Mouse (Mus musculus) limb, embryonic 10.5 days (tissue): Measurements from ENCODE around the gene Pi4ka. TPM values are rescaled to one million over a fixed set of nuclear protein-coding genes. Genes with fewer than 3 reads are reported as not detected.

ENCODE experiments used
- DNase-seq: peaks from one replicate; pipeline ENCODE4 v3.0.0-alpha.2; 2017; ENCODE audit warnings: low spot score
- H3K27ac ChIP-seq: fragments of 300-500 bp; sonication (generic); 2 replicates; pipeline ENCODE4 v1.5.1; 2016; ENCODE audit warnings: mild to moderate bottlenecking
- H3K27me3 ChIP-seq: fragments of 300-500 bp; sonication (generic); 2 replicates; pipeline ENCODE4 v1.6.1; 2016; ENCODE audit warnings: low read depth, mild to moderate bottlenecking; ENCODE audit not compliant: poor library complexity, severe bottlenecking
- H3K36me3 ChIP-seq: fragments of 300-500 bp; sonication (generic); 2 replicates; pipeline ENCODE4 v1.6.1; 2016; ENCODE audit warnings: mild to moderate bottlenecking, moderate library complexity
- H3K4me1 ChIP-seq: fragments of 300-500 bp; sonication (generic); 2 replicates; pipeline ENCODE4 v1.6.1; 2016
- H3K4me3 ChIP-seq: fragments of 300-500 bp; sonication (generic); 2 replicates; pipeline ENCODE4 v1.5.1; 2016; ENCODE audit warnings: mild to moderate bottlenecking, moderate library complexity
- H3K9me3 ChIP-seq: fragments of 300-500 bp; sonication (generic); replicated peaks from 2 replicates; pipeline ENCODE4 v1.6.1; 2016; ENCODE audit warnings: mild to moderate bottlenecking
- whole genome bisulfite sequencing: fragments of 180-500 bp; shearing (Covaris S2); methylation state at CpG from one replicate; pipeline ENCODE4 v1.1.7; 2016; 5-methylcytosine and 5-hydroxymethylcytosine counted together
- polyA plus RNA-seq: library from polyadenylated mRNA; unstranded; fragments of >200 nt; fragmentation: Nextera tagmentation; extraction: Ambion mirVana; gene quantifications from 2 replicates; pipeline ENCODE4 v1.2.1, GENCODE M21; 2016

The Pi4ka gene
- polyA plus RNA-seq = 30.1 and 37.6 TPM in 2 replicates

DNA sequence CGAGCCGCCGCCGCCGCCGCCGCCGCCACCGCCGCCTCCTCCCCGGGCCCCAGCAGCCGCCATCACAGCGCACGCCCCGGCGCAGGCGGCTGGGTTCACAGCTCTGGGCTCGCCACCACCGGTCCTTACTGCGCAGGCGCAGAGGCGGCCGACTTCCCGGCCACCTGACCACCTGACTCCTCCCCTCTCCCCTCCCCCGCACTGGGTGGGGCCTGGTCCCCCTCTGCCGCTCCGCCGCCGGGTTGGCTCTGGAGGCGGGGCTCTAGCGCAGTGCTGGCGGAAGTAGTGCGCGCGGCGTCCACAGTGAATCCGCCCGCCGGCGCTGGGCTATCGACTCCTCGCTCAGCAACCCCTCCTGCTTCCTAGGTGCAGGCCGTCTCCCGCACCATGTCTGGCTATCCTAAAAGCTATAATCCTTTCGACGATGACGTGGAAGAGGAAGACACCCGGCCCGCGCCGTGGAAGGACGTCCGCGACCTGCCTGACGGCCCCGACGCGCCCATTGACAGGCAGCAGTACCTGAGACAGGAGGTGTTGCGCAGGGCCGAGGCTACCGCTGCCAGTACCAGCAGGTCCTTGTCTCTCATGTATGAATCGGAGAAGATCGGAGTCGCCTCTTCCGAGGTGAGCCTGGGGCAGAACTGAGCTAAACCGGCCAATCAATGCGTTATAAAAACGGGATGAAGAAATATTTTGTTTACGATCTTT is at the start of gene Pi4ka, which contains the start of gene Snap29:
Pi4ka (minus strand) TSS at position 579 of the 708 bp plus-strand sequence.
Snap29 (plus strand) TSS at position 251 of the 708 bp plus-strand sequence.
- peak within 1 kb of the TSS; percentile 86 for H3K27ac ChIP-seq
- no peaks in the 10 kb centered on the region for H3K27me3 ChIP-seq
- WGBS = under 1% methylated on average over 69 of the region's 69 CpGs
- H3K9me3 ChIP-seq = no peaks in the 10 kb centered on the region
- H3K36me3 ChIP-seq = peaks cover 12% of the 10 kb centered on the region; the same call in 1 of the 2 replicates
- peak; percentile 100 for DNase-seq
- H3K4me3 ChIP-seq = peak within 1 kb of the TSS; percentile 85
- H3K4me1 ChIP-seq = peaks cover 23% of the 10 kb centered on the region

DNA sequence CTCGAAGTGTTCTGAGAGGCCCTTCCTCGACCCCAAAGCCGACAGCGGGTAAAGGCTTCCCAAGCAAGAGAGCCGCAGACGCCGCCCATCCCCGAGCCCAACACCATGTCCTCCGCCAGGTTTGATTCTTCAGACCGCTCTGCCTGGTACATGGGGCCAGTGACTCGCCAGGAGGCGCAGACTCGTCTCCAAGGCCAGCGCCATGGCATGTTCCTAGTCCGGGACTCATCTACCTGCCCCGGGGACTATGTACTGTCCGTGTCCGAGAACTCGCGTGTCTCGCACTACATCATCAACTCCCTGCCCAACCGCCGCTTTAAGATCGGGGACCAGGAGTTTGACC is 46.2 kb upstream of the Pi4ka start:
- H3K36me3 ChIP-seq = peaks cover 29% of the 10 kb centered on the region
- DNase-seq = no peak
- peak overlapping the region; percentile 97 for H3K4me3 ChIP-seq
- no peaks in the 10 kb centered on the region for H3K27me3 ChIP-seq
- H3K27ac ChIP-seq = peak overlapping the region; percentile 96
- H3K4me1 ChIP-seq = peaks cover 26% of the 10 kb centered on the region
- no peaks in the 10 kb centered on the region for H3K9me3 ChIP-seq
- under 1% methylated on average over 24 of the region's 24 CpGs for WGBS

DNA sequence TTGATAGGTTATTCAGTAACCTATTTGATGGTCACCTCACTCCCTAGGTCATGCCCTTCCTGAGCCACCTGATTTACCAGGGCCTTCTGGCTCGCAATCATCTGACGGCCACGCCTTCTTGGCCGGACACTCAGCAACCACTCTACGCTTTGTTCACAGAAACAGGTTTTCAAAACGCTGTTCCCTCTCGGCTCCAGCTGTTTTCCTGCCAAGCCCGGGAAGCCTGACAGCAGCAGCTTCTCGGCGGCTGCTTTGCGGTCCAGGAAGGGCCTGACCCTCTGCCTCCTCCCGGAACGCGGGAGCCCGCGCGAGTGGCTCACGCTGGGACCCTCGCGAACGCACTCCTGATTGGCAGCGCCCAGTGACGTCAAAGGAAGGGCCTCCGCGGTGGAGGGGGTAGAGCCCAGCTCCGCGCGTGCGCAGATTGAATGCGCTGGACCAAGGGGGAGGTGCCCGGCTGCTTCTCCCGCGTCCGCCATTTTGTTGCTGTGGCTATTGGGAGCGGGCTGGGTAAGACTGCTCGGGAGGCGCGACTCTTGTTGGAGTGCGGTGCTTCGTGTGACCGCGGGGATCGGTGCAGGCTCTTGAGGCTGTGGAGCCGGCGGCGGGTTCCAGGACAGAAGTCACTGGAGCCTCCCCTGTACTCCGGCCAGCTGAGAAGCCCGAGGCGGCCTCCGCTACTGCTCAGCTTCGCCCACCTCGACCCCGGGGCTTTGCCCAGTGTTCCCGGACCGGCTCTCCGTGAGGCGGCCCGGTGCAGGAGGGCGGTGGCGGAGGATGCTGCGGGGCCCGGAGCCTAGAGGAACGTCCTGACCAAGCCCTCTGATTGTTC is 45.6 kb upstream of the Pi4ka start, which contains the start of gene Crkl:
Crkl (plus strand) TSS at position 447 of the 832 bp plus-strand sequence.
- Histone ChIP-seq H3K4me1 (peaks cover 24% of the 10 kb centered on the region), H3K9me3 (0 out of 2 replicates have a peak, but pooled peaks cover under 1% of the 10 kb centered on the region), H3K27me3 (no peaks in the 10 kb centered on the region), H3K27ac (peak within 1 kb of the TSS; percentile 96), H3K36me3 (peaks cover 23% of the 10 kb centered on the region), H3K4me3 (peak within 1 kb of the TSS; percentile 97)
- WGBS = under 1% methylated on average over 63 of the region's 63 CpGs
- DNase-seq = peak; percentile 99

DNA sequence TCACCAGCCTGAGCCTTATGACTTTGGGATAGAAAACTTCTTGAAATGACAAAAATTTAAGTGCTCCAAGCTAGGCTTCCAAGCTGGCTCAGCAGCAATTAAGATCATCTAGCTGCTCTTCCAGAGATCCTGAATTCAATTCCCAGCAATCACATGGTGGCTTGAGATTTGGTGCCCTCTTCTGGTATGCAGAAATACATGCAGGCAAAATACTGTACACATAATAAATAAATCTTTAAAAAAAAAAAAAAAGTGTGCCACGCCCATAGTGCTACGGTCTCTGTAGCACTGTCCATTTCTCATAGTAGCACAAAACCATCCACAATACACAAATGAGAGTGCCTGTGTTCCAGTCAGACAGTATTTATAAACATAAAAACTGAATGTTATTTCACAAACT is 26.5 kb upstream of the Pi4ka start:
- H3K4me3 ChIP-seq = no peak overlapping the region
- no peaks in the 10 kb centered on the region for H3K27me3 ChIP-seq
- H3K9me3 ChIP-seq = no peaks in the 10 kb centered on the region
- no peak for DNase-seq
- no peak overlapping the region for H3K27ac ChIP-seq
- WGBS = 83% methylated on average over 2 of the region's 2 CpGs
- H3K36me3 ChIP-seq = peaks cover 9% of the 10 kb centered on the region
- no peaks in the 10 kb centered on the region for H3K4me1 ChIP-seq

DNA sequence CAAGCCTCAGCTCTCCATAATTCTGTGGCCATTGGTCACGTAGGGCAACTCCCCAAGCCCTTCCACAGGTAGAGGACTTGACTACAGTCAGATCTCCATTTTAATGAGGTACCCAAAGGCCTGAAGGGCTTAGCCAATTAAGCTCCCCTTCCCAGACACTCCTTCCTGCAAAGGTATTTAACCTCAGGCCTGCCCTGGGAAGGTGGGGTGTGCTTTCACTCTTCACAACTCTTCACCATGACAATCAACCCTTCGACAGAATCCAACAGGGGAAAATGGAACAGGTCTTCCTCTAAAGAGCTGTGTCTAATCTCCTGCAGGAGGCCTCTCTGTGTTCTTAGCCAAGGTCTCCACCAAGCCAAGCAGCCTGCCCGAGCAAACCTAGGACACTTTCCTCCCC is 16.9 kb upstream of the Pi4ka start:
- H3K4me3 ChIP-seq = no peak overlapping the region
- H3K27ac ChIP-seq = no peak overlapping the region
- 88% methylated on average over 3 of the region's 3 CpGs for WGBS
- H3K9me3 ChIP-seq = no peaks in the 10 kb centered on the region
- no peaks in the 10 kb centered on the region for H3K4me1 ChIP-seq
- no peak for DNase-seq
- H3K36me3 ChIP-seq = peaks cover 47% of the 10 kb centered on the region
- no peaks in the 10 kb centered on the region for H3K27me3 ChIP-seq

DNA sequence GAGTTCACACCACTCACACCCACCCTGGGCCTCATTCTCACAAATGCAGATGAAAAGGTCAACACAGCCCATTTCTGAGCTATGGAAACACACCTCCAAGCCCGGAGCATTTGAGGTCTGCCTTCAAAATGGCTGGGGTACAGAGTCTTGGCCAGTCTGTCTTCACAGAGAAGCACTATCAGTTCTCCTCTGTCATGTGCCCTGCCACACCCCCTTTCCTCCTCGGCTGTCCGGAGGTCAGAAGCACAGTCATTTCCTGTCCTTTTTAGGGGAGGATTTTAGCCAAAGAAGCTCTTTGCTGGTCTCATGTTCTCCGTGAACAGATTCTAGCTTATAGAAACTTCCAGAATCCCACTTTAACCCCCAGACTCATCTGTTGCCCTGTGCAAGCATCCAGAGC is 4.1 kb upstream of the Pi4ka start:
- 0 out of 2 replicates have a peak, but pooled peaks cover 6% of the 10 kb centered on the region for H3K36me3 ChIP-seq
- H3K4me1 ChIP-seq = peaks cover 10% of the 10 kb centered on the region
- 54% methylated on average over 4 of the region's 4 CpGs for WGBS
- no peaks in the 10 kb centered on the region for H3K27me3 ChIP-seq
- no peak overlapping the region for H3K27ac ChIP-seq
- no peak overlapping the region for H3K4me3 ChIP-seq
- DNase-seq = no peak
- H3K9me3 ChIP-seq = no peaks in the 10 kb centered on the region

DNA sequence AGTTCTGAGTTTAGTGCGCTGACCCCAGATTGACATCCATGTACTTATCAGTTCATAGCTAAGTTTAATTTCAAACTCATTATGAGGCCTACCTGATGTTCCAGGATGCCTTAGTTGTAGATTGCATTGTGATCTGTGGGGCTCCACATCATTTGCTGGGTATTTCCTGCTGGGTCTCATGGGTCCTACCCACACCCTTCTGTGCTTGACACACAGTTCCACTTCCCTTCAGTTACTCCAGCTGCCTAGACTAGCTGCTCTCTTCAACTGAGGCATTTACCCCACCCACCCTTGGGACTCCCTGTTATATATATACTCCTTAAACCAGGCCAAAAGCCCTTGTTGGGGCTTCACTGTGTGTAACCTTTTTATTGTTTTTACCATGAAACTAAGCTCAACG is 2.9 kb upstream of the Pi4ka start:
- H3K27ac ChIP-seq = no peak overlapping the region
- 0 out of 2 replicates have a peak, but pooled peaks cover 6% of the 10 kb centered on the region for H3K36me3 ChIP-seq
- WGBS = 92% methylated on average over 2 of the region's 2 CpGs

DNA sequence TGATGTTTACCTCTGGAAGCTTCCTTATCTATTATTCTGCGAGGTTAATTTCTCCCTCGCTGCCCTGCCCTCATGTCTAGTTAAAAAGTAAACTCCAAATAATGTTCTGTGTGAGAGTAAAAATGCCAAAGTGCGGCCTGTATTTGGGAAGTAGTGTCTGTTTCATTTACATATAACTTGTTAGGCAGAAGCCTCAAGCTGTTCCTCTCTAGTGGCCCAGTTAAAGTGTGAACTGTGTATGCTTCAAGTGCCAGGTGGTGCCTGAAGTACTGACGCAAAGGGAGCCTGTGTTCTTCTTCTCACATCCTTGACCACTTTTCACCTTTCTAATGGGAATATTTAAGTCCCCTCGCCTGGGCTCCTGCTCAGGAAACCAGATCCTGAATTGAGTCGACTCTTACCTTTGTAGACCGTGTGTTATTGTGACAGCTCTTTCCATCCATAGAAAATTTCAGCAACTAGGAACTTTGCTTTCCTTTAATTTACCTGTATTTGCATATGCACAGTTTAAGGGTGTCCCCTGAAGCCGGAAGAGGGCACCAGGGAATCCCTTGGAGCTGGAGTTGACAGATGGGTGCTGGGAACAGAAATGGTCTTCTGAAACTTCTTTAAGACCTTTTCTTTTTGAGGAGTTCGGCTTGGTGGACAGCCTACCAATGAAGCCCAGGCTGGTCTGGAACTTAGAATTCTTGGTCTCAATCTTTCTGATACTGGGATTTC is 558 bp upstream of the Pi4ka start:
- no peak overlapping the region for H3K27ac ChIP-seq
- peaks cover 20% of the 10 kb centered on the region for H3K4me1 ChIP-seq
- DNase-seq = no peak
- H3K9me3 ChIP-seq = no peaks in the 10 kb centered on the region
- H3K4me3 ChIP-seq = peak overlapping the region; percentile 85
- H3K36me3 ChIP-seq = peaks cover 12% of the 10 kb centered on the region; the same call in 1 of the 2 replicates
- no peaks in the 10 kb centered on the region for H3K27me3 ChIP-seq
- WGBS = 41% methylated on average over 9 of the region's 9 CpGs

More for the DNA sequence above, 2.9 kb upstream of the Pi4ka start:
- H3K4me3 ChIP-seq = no peak overlapping the region
- no peak for DNase-seq
- peaks cover 20% of the 10 kb centered on the region for H3K4me1 ChIP-seq
- no peaks in the 10 kb centered on the region for H3K27me3 ChIP-seq
- H3K9me3 ChIP-seq = no peaks in the 10 kb centered on the region

DNA sequence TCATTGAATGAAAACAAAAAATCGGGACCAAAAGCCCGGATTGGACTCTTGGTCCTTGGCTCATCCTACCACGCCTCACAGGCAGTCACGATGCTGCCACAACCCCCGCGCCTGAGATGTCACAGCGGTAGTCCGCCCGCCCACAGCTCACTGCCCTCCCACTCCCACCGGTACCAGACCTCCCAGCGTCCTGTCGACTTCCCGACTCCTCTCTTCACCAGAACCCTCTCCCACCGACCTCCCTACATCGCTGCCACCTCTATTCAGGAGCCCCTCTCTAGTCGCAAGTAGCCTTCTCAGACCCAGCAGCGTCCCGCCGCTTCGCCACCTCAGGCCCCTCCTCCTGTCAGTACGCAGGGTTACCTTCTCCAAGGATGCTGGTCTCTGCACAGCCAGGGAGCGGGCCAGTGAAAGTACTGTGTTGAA is 830 bp downstream of the Pi4ka start:
- peak overlapping the region; percentile 85 for H3K4me3 ChIP-seq
- DNase-seq = no peak
- no peaks in the 10 kb centered on the region for H3K27me3 ChIP-seq
- WGBS = 0% methylated on average over 22 of the region's 22 CpGs
- H3K27ac ChIP-seq = peak overlapping the region; percentile 86
- peaks cover 25% of the 10 kb centered on the region for H3K4me1 ChIP-seq
- peaks cover 10% of the 10 kb centered on the region; the same call in 1 of the 2 replicates for H3K36me3 ChIP-seq
- no peaks in the 10 kb centered on the region for H3K9me3 ChIP-seq

DNA sequence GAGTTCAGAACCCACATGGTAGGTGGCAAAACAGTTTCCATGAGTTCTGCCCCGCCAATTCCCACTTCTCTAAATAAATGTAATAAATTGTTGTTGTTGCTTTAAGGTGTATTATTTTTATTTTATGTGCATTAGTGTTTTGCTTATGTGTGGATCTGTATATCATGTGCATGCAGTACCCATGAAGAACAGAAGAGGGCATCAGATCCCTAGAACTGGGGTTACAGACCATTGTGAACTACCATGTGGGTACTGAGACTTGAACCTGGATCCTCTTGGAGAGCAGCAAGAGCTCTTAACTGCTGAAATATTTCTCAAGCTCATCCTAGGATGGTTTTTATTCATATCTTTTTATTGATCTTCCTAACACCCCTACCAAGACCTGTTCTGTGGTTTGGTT is 3.3 kb downstream of the Pi4ka start:
- DNase-seq = no peak
- 67% methylated on average over 1 of the region's 1 CpGs for WGBS

DNA sequence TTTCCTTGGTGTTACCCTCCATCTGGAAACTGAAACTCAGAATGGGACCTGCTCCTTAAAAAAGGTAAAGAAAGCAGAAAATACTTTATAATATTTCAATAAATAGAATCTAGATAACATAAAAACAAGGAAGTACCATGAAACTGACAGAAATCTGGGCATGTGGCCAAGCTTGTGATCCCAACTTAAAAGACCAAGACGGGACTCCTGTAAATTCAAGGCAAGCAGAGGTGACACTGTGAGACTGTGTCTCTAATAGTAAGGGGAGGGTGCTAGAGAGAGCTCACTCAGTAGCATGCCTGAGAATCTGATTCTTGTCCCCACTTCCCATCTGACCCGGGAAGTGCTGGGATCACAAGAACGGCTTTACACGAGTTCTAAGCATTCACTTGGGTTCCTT is 13.3 kb downstream of the Pi4ka start:
- DNase-seq = no peak
- H3K9me3 ChIP-seq = no peaks in the 10 kb centered on the region
- no peak overlapping the region for H3K4me3 ChIP-seq
- no peak overlapping the region for H3K27ac ChIP-seq
- no peaks in the 10 kb centered on the region for H3K27me3 ChIP-seq
- WGBS = 87% methylated on average over 4 of the region's 4 CpGs
- H3K4me1 ChIP-seq = no peaks in the 10 kb centered on the region
- peaks cover 8% of the 10 kb centered on the region; the same call in 1 of the 2 replicates for H3K36me3 ChIP-seq

More for the DNA sequence above, 3.3 kb downstream of the Pi4ka start:
- H3K4me1 ChIP-seq = peaks cover 25% of the 10 kb centered on the region
- no peaks in the 10 kb centered on the region for H3K9me3 ChIP-seq
- H3K27ac ChIP-seq = no peak overlapping the region
- no peak overlapping the region for H3K4me3 ChIP-seq
- H3K36me3 ChIP-seq = peaks cover 6% of the 10 kb centered on the region; the same call in 1 of the 2 replicates
- H3K27me3 ChIP-seq = no peaks in the 10 kb centered on the region

DNA sequence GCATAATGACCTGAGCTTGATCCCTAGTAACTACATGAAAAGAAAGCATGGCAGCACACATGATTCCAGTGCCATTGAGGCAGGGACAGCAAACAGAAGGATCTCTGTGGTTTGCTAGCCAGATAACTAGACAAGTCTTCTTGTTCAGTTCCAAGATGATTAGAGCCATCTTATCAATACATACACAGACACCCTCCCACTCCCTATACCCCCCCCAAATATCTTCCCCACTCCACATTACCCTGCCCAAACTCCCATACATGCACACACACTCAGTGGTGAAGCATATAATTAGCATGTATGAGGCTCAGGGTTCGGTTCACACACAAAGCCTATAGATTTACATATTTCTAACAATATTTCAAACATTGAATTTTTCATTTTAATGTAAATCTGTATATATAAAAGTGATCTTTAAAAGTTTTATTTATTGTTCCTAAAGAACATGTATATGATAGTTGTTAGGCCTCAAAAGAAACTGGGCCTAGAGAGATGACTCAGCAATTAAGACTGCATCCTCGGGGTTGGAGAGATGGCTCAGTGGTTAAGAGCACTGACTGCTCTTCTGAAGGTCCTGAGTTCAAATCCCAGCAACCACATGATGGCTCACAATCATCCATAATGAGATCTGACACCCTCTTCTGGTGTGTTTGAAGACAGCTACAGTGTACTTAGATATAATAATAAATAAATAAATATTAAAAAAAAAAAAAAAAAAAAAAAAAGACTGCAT is 22.4 kb downstream of the Pi4ka start:
- Histone ChIP-seq H3K27me3 (no peaks in the 10 kb centered on the region), H3K27ac (no peak overlapping the region), H3K4me3 (no peak overlapping the region), H3K9me3 (no peaks in the 10 kb centered on the region), H3K4me1 (no peaks in the 10 kb centered on the region), H3K36me3 (peaks cover 16% of the 10 kb centered on the region; the same call in 1 of the 2 replicates)
- WGBS = 94% methylated on average over 2 of the region's 2 CpGs
- no peak for DNase-seq
